Mouse (Mus musculus): ENCODE results near the gene Olfr522.
"Not testable (repeated sequence)": the region's sequence is repeated elsewhere in the genome, so short reads cannot be mapped to it uniquely, and the experiment has no call there.

Olfr522 gene

GRCm38 (mm10) chr7:140160363-140160762 lies 4.2 kb downstream of the Olfr522 start:
- DNase-seq (ENCODE audit: low spot score in 2 of 2), result no peak

- DNase-seq (ENCODE audit: low spot score in 2 of 2), result peak; percentile 79 to 81
Measured at GRCm38 (mm10) chr7:140154218-140154927, 10.2 kb downstream of the Olfr522 start, which contains the start of gene Sprn. Gene Sprn, minus strand, starts transcription at chr7:140154877.

- DNase-seq (ENCODE audit: low spot score in 2 of 2), result no peak
Measured at GRCm38 (mm10) chr7:140153829-140154217, 10.7 kb downstream of the Olfr522 start.

GRCm38 (mm10) chr7:140153383-140153782 lies 11.2 kb downstream of the Olfr522 start:
- DNase-seq (ENCODE audit: low spot score in 2 of 2), result no peak

GRCm38 (mm10) chr7:140144550-140144949 lies 20.0 kb downstream of the Olfr522 start:
- DNase-seq (ENCODE audit: low spot score in 2 of 2), result no peak

- DNase-seq (ENCODE audit: low spot score in 2 of 2), result no peak
Measured at GRCm38 (mm10) chr7:140141350-140141749, 23.2 kb downstream of the Olfr522 start.

- no peak for DNase-seq (ENCODE audit: low spot score in 2 of 2)
Measured at GRCm38 (mm10) chr7:140138021-140138310, 26.6 kb downstream of the Olfr522 start.

- peak; percentile 93 to 96 for DNase-seq (ENCODE audit: low spot score in 2 of 2)
Measured at GRCm38 (mm10) chr7:140137135-140138020, 27.2 kb downstream of the Olfr522 start, which contains the start of gene Mtg1. Gene Mtg1, plus strand, starts transcription at chr7:140137564.

- no peak for DNase-seq (ENCODE audit: low spot score in 2 of 2)
Measured at GRCm38 (mm10) chr7:140135106-140135770, 29.3 kb downstream of the Olfr522 start.

- DNase-seq (ENCODE audit: low spot score in 2 of 2), result not testable (repeated sequence)
Measured at GRCm38 (mm10) chr7:140134033-140134432, 30.5 kb downstream of the Olfr522 start.

GRCm38 (mm10) chr7:140132184-140132583 lies 32.4 kb downstream of the Olfr522 start:
- DNase-seq (ENCODE audit: low spot score in 2 of 2), result not testable (repeated sequence)

- no peak for DNase-seq (ENCODE audit: low spot score in 2 of 2)
Measured at GRCm38 (mm10) chr7:140127911-140128310, 36.7 kb downstream of the Olfr522 start.

GRCm38 (mm10) chr7:140126934-140127333 lies 37.6 kb downstream of the Olfr522 start:
- DNase-seq (ENCODE audit: low spot score in 2 of 2), result no peak

GRCm38 (mm10) chr7:140126022-140126350 lies 38.6 kb downstream of the Olfr522 start:
- DNase-seq (ENCODE audit: low spot score in 2 of 2), result no peak

- DNase-seq (ENCODE audit: low spot score in 2 of 2), result peak; percentile 79 to 84
Measured at GRCm38 (mm10) chr7:140125278-140126021, 39.1 kb downstream of the Olfr522 start.

GRCm38 (mm10) chr7:140124382-140124781 lies 40.2 kb downstream of the Olfr522 start:
- no peak for DNase-seq (ENCODE audit: low spot score in 2 of 2)

GRCm38 (mm10) chr7:140122765-140123164 lies 41.8 kb downstream of the Olfr522 start:
- no peak for DNase-seq (ENCODE audit: low spot score in 2 of 2)

GRCm38 (mm10) chr7:140121338-140121910 lies 43.1 kb downstream of the Olfr522 start:
- DNase-seq (ENCODE audit: low spot score in 2 of 2), result no peak

- no peak for DNase-seq (ENCODE audit: low spot score in 2 of 2)
Measured at GRCm38 (mm10) chr7:140120484-140120883, 44.1 kb downstream of the Olfr522 start.

- peak; percentile 79 to 82 for DNase-seq (ENCODE audit: low spot score in 2 of 2)
Measured at GRCm38 (mm10) chr7:140116329-140117054, 48.1 kb downstream of the Olfr522 start, which contains the start of gene Echs1. Gene Echs1, minus strand, starts transcription at chr7:140116476.
